Mouse (Mus musculus) gastrocnemius, postnatal 14 days (tissue): ENCODE results near the gene Cand2. TPM values are rescaled to one million over a fixed set of nuclear protein-coding genes. Genes with fewer than 3 reads are reported as not detected.

Experiments used
- microRNA-seq, 2 experiments: library from miRNA; unstranded; fragments of <30 nt; microRNA quantifications; one replicate each; pipeline ENCODE4 v1.2.0; 2021
- total RNA-seq, 2 experiments: library from RNA; stranded (reverse); gene quantifications; 2 replicates each; pipeline ENCODE4 v1.2.3; 2021

Cand2 gene
- total RNA-seq, 2 experiments from 2014 or later = 68.1 to 86.4 TPM

Small RNAs within 50 kb of the gene (microRNA-seq; reads per million reads assigned to microRNA genes)
- gene Mir7660 = 0 reads per million in 2 experiments

Other genes with a start within 250 kb of the Cand2 start
- gene Tsen2, start 229.9 kb upstream of the Cand2 start, total RNA-seq = 1 to 10 TPM; 6.0 to 7.4 TPM
- under 1 TPM; 0.14 to 0.22 TPM for gene Mkrn2os, start 182.0 kb upstream of the Cand2 start, total RNA-seq
- 10 to 100 TPM; 35.0 to 40.4 TPM for gene Mkrn2, start 172.6 kb upstream of the Cand2 start, total RNA-seq
- 10 to 100 TPM; 88.8 to 92.8 TPM for gene Raf1, start 97.9 kb upstream of the Cand2 start, total RNA-seq
- under 1 TPM; 0.33 to 0.80 TPM for gene Tmem40, start 12.1 kb upstream of the Cand2 start, total RNA-seq
- gene Rpl32, start 34.2 kb downstream of the Cand2 start, total RNA-seq = 100 to 1,000 TPM; 847 to 987 TPM
- under 1 TPM; 0.08 to 0.18 TPM for gene Efcab12, start 63.9 kb downstream of the Cand2 start, total RNA-seq
- 1 to 10 TPM; 1.4 to 2.2 TPM for gene Mbd4, start 78.8 kb downstream of the Cand2 start, total RNA-seq
- gene Ift122, start 78.9 kb downstream of the Cand2 start, total RNA-seq = 10 to 100 TPM; 11.0 to 19.0 TPM
- under 1 TPM; 0.14 to 0.22 TPM for gene Rho, start 157.2 kb downstream of the Cand2 start, total RNA-seq
- gene H1foo, start 170.4 kb downstream of the Cand2 start, total RNA-seq = not detected
- gene Plxnd1, start 220.5 kb downstream of the Cand2 start, total RNA-seq = 10 to 100 TPM; 65.6 to 80.3 TPM